Mouse (Mus musculus) ES-Bruce4 (cell line): Measurements from ENCODE around the gene Bri3.

ENCODE experiments used
- CTCF ChIP-seq: IDR thresholded peaks from one replicate; pipeline ENCODE4 v1.8.1; 2011; ENCODE audit warnings: low read depth, low read length
- POLR2A ChIP-seq: IDR thresholded peaks from one replicate; pipeline ENCODE4 v1.8.1; 2011; ENCODE audit warnings: low read length; ENCODE audit not compliant: insufficient read depth

- peak; percentile 37 for TF ChIP-seq POLR2A
- TF ChIP-seq CTCF = no peak
Observed at GRCm38 (mm10) chr5:144223503-144223862, 20.8 kb upstream of the Bri3 start, which contains the start of gene Tecpr1.
